Mouse (Mus musculus): ENCODE data around the gene Msx2. TPM values are rescaled to one million over a fixed set of nuclear protein-coding genes. Genes with fewer than 3 reads are reported as not detected.

Msx2 gene
- polyA plus RNA-seq, 1 experiment from 2014 or later: 31.2 TPM

- DNase-seq (ENCODE audit: low spot score) (peak; percentile 19), ATAC-seq (replicated peaks; ENCODE audit: insufficient number of reproducible peaks, low FRiP score, low TSS enrichment, low read depth) (no peak)
- WGBS: 4% methylated on average over 6 of the region's 6 CpGs
- peak overlapping the region; percentile 80 for H3K9ac ChIP-seq (replicated peaks; ENCODE audit: low read length)
- H3K9me3 ChIP-seq (replicated peaks; ENCODE audit: control insufficient read depth, low read length): no peaks in the 10 kb centered on the region
- no peaks in the 10 kb centered on the region for H3K36me3 ChIP-seq (replicated peaks; ENCODE audit: control insufficient read depth, insufficient read depth, low read depth, low read length)
- peaks cover 1% of the 10 kb centered on the region; the same call in 1 of the 2 replicates for H3K4me1 ChIP-seq (ENCODE audit: control insufficient read depth, insufficient read depth, low read length)
- peaks cover 23% of the 10 kb centered on the region for H3K27me3 ChIP-seq (ENCODE audit: control insufficient read depth, insufficient read depth, low read length)
- peak overlapping the region; percentile 69 for H3K4me3 ChIP-seq (ENCODE audit: low read depth, low read length)
- H3K27ac ChIP-seq (replicated peaks; ENCODE audit: low read depth, low read length): peak overlapping the region; percentile 60
- H3K4me2 ChIP-seq (ENCODE audit: low read depth, low read length): peak overlapping the region; percentile 86
These were observed 1.5 kb downstream of the Msx2 start for GRCm38 (mm10) chr13:53471411-53471810.

- peak overlapping the region; percentile 86 for H3K4me2 ChIP-seq (ENCODE audit: low read depth, low read length)
- 6% methylated on average over 9 of the region's 9 CpGs for WGBS
- DNase-seq (ENCODE audit: low spot score) (peak; percentile 36), ATAC-seq (replicated peaks; ENCODE audit: insufficient number of reproducible peaks, low FRiP score, low TSS enrichment, low read depth) (no peak)
- peak overlapping the region; percentile 69 for H3K4me3 ChIP-seq (ENCODE audit: low read depth, low read length)
- H3K27me3 ChIP-seq (ENCODE audit: control insufficient read depth, insufficient read depth, low read length): peaks cover 21% of the 10 kb centered on the region
- no peaks in the 10 kb centered on the region for H3K36me3 ChIP-seq (replicated peaks; ENCODE audit: control insufficient read depth, insufficient read depth, low read depth, low read length)
- H3K9ac ChIP-seq (replicated peaks; ENCODE audit: low read length): peak overlapping the region; percentile 80
- no peak overlapping the region for H3K27ac ChIP-seq (replicated peaks; ENCODE audit: low read depth, low read length)
- H3K9me3 ChIP-seq (replicated peaks; ENCODE audit: control insufficient read depth, low read length): no peaks in the 10 kb centered on the region
- peaks cover 2% of the 10 kb centered on the region; the same call in 1 of the 2 replicates for H3K4me1 ChIP-seq (ENCODE audit: control insufficient read depth, insufficient read depth, low read length)
These were observed 2.3 kb downstream of the Msx2 start for GRCm38 (mm10) chr13:53470437-53471151.

DNA sequence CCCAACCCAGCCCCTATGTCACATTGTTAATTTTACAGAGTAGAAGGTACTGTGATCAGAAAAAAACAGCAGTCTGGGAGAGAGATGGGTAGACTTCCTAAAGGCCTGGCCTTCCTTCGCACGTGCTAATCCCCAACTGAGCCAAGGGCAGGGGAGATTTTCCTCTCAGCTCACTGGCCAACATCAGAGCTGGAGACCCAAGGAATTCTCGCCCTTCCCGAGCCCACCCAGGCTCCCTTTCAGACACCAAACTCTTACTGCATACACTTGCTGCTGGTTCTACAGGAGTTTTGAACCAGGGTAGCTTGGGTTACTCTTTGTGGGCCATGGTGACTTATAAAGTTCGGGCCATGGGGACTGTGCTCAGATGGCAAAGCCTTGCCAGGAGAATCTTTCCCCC lies 3.1 kb downstream of the Msx2 start:
- ATAC-seq (replicated peaks; ENCODE audit: insufficient number of reproducible peaks, low FRiP score, low TSS enrichment, low read depth) (no peak), DNase-seq (ENCODE audit: low spot score) (peak; percentile 14)
- H3K27me3 ChIP-seq (ENCODE audit: control insufficient read depth, insufficient read depth, low read length): peaks cover 28% of the 10 kb centered on the region
- no peak overlapping the region for H3K27ac ChIP-seq (replicated peaks; ENCODE audit: low read depth, low read length)
- no peaks in the 10 kb centered on the region for H3K9me3 ChIP-seq (replicated peaks; ENCODE audit: control insufficient read depth, low read length)
- peaks cover 3% of the 10 kb centered on the region; the same call in 1 of the 2 replicates for H3K4me1 ChIP-seq (ENCODE audit: control insufficient read depth, insufficient read depth, low read length)
- WGBS: 9% methylated on average over 5 of the region's 5 CpGs
- peak overlapping the region; percentile 69 for H3K4me3 ChIP-seq (ENCODE audit: low read depth, low read length)
- peak overlapping the region; percentile 43 for H3K9ac ChIP-seq (replicated peaks; ENCODE audit: low read length)
- H3K4me2 ChIP-seq (ENCODE audit: low read depth, low read length): peak overlapping the region; percentile 86
- no peaks in the 10 kb centered on the region for H3K36me3 ChIP-seq (replicated peaks; ENCODE audit: control insufficient read depth, insufficient read depth, low read depth, low read length)

DNA sequence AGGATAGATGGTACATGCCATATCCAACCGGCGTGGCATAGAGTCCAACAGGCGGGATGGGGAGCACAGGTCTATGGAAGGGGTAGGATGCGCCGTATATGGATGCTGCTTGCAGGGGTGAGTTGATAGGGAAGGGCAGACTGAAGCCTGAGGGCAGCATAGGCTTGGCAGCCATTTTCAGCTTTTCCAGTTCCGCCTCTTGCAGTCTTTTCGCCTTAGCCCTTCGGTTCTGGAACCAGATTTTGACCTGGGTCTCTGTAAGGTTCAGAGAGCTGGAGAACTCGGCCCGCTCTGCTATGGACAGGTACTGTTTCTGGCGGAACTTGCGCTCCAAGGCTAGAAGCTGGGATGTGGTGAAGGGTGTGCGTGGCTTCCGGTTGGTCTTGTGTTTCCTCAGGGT lies 4.7 kb downstream of the Msx2 start:
- Histone ChIP-seq H3K9me3 (replicated peaks; ENCODE audit: control insufficient read depth, low read length) (no peaks in the 10 kb centered on the region), H3K4me2 (ENCODE audit: low read depth, low read length) (peak overlapping the region; percentile 3; the same call in 1 of the 2 replicates), H3K27me3 (ENCODE audit: control insufficient read depth, insufficient read depth, low read length) (peaks cover 28% of the 10 kb centered on the region), H3K27ac (replicated peaks; ENCODE audit: low read depth, low read length) (no peak overlapping the region), H3K36me3 (replicated peaks; ENCODE audit: control insufficient read depth, insufficient read depth, low read depth, low read length) (no peaks in the 10 kb centered on the region), H3K4me3 (ENCODE audit: low read depth, low read length) (peak overlapping the region; percentile 11; the same call in 1 of the 2 replicates), H3K9ac (replicated peaks; ENCODE audit: low read length) (peak overlapping the region; percentile 23; the same call in 1 of the 2 replicates), H3K4me1 (ENCODE audit: control insufficient read depth, insufficient read depth, low read length) (peaks cover 7% of the 10 kb centered on the region)
- DNase-seq (ENCODE audit: low spot score) (peak; percentile 34), ATAC-seq (replicated peaks; ENCODE audit: insufficient number of reproducible peaks, low FRiP score, low TSS enrichment, low read depth) (no peak)
- WGBS: 22% methylated on average over 14 of the region's 14 CpGs

GRCm38 (mm10) chr13:53466189-53466866 lies 6.5 kb downstream of the Msx2 start:
- Histone ChIP-seq H3K27ac (replicated peaks; ENCODE audit: low read depth, low read length) (no peak overlapping the region), H3K4me1 (ENCODE audit: control insufficient read depth, insufficient read depth, low read length) (peaks cover 12% of the 10 kb centered on the region), H3K36me3 (replicated peaks; ENCODE audit: control insufficient read depth, insufficient read depth, low read depth, low read length) (no peaks in the 10 kb centered on the region), H3K9me3 (replicated peaks; ENCODE audit: control insufficient read depth, low read length) (no peaks in the 10 kb centered on the region), H3K4me2 (ENCODE audit: low read depth, low read length) (peak overlapping the region; percentile 53), H3K9ac (replicated peaks; ENCODE audit: low read length) (no peak overlapping the region), H3K4me3 (ENCODE audit: low read depth, low read length) (peak overlapping the region; percentile 9), H3K27me3 (ENCODE audit: control insufficient read depth, insufficient read depth, low read length) (peaks cover 41% of the 10 kb centered on the region)
- ATAC-seq (replicated peaks; ENCODE audit: insufficient number of reproducible peaks, low FRiP score, low TSS enrichment, low read depth) (no peak), DNase-seq (ENCODE audit: low spot score) (peak; percentile 25)
- 2% methylated on average over 18 of the region's 18 CpGs for WGBS

- WGBS: 1% methylated on average over 26 of the region's 26 CpGs
These were observed 7.6 kb downstream of the Msx2 start for GRCm38 (mm10) chr13:53465191-53465820.

GRCm38 (mm10) chr13:53464441-53465001 lies 8.4 kb downstream of the Msx2 start:
- DNase-seq (ENCODE audit: low spot score): peak; percentile 59
- H3K9ac ChIP-seq (replicated peaks; ENCODE audit: low read length): peak overlapping the region; percentile 54
- peak overlapping the region; percentile 67 for H3K27ac ChIP-seq (replicated peaks; ENCODE audit: low read depth, low read length)
- H3K4me1 ChIP-seq (ENCODE audit: control insufficient read depth, insufficient read depth, low read length): peaks cover 12% of the 10 kb centered on the region
- H3K4me2 ChIP-seq (ENCODE audit: low read depth, low read length): peak overlapping the region; percentile 53
- no peaks in the 10 kb centered on the region for H3K9me3 ChIP-seq (replicated peaks; ENCODE audit: control insufficient read depth, low read length)
- H3K27me3 ChIP-seq (ENCODE audit: control insufficient read depth, insufficient read depth, low read length): peaks cover 36% of the 10 kb centered on the region
- H3K4me3 ChIP-seq (ENCODE audit: low read depth, low read length): peak overlapping the region; percentile 18; the same call in 1 of the 2 replicates
- H3K36me3 ChIP-seq (replicated peaks; ENCODE audit: control insufficient read depth, insufficient read depth, low read depth, low read length): no peaks in the 10 kb centered on the region
- WGBS: 1% methylated on average over 21 of the region's 21 CpGs
- ATAC-seq (replicated peaks; ENCODE audit: insufficient number of reproducible peaks, low FRiP score, low TSS enrichment, low read depth): 0 out of 2 replicates have a peak, but pooled peaks have one; percentile 54

More at GRCm38 (mm10) chr13:53465191-53465820, 7.6 kb downstream of the Msx2 start:
- DNase-seq (ENCODE audit: low spot score): peak; percentile 51
- H3K27ac ChIP-seq (replicated peaks; ENCODE audit: low read depth, low read length): peak overlapping the region; percentile 67; the same call in 1 of the 2 replicates
- peaks cover 36% of the 10 kb centered on the region for H3K27me3 ChIP-seq (ENCODE audit: control insufficient read depth, insufficient read depth, low read length)
- no peaks in the 10 kb centered on the region for H3K9me3 ChIP-seq (replicated peaks; ENCODE audit: control insufficient read depth, low read length)
- no peaks in the 10 kb centered on the region for H3K36me3 ChIP-seq (replicated peaks; ENCODE audit: control insufficient read depth, insufficient read depth, low read depth, low read length)
- peak overlapping the region; percentile 54 for H3K9ac ChIP-seq (replicated peaks; ENCODE audit: low read length)
- H3K4me1 ChIP-seq (ENCODE audit: control insufficient read depth, insufficient read depth, low read length): peaks cover 12% of the 10 kb centered on the region
- ATAC-seq (replicated peaks; ENCODE audit: insufficient number of reproducible peaks, low FRiP score, low TSS enrichment, low read depth): no peak
- peak overlapping the region; percentile 53 for H3K4me2 ChIP-seq (ENCODE audit: low read depth, low read length)
- peak overlapping the region; percentile 18 for H3K4me3 ChIP-seq (ENCODE audit: low read depth, low read length)

Data from embryonic facial prominence, embryonic 11.5 days (tissue).